Mouse (Mus musculus): ENCODE data around the gene Pla2g6.

The Pla2g6 gene

GRCm38 (mm10) chr15:79328058-79328938 lies at the start of gene Pla2g6:
Pla2g6 (minus strand) TSS chr15:79328390.
- peak; percentile 97 to 98 for DNase-seq

DNA sequence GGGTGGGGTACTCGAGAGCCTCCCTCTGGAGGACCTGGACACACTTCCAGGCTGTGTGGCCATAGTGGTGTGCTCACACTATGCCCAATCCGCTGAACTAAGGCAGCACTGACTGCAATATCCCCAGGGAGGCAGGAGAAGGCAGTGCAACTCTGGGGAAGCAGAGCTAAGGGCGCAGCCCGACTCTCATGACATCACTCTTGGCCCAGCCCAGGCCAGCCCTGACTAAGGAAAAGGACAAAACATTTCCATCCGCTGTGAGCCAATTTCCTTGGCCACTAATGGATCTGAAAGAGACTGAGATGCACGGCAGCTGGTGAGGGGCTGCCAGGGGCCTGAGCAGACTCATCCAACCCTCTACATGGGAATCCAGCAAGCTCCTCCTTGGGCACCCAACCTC lies 49.5 kb upstream of the Pla2g6 start:
- DNase-seq = no peak

- DNase-seq = no peak
Measured at GRCm38 (mm10) chr15:79374760-79375159, 46.6 kb upstream of the Pla2g6 start.

DNA sequence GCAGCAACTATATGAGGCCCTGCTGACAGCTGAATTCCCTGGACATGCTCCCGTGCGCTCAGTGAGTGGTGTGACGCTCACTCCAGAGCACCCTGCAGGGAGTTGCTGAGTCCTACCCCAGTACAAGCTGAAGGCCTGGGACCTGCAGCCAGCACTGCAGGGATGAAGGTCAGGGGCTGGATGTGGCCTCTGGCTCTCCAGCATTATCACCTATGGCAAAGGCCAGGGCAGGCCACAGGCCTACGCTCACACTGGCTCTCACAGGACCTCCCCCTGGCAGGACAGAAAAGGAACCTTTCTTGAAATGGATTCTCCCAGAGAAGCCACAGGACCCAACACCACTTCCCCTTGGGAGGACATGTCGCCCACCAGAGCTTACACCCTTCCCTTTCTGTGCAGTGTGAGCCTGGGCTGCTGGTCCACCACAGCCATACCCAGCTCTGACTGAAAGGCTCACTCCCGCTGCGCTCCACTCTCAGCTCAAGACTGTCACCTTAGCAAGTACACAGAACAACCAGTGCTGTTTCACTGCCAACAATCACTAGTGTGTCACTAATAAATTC lies 42.2 kb upstream of the Pla2g6 start:
- DNase-seq = no peak

- DNase-seq = no peak
Measured at GRCm38 (mm10) chr15:79369452-79370280, 41.5 kb upstream of the Pla2g6 start.

- no peak for DNase-seq
Measured at GRCm38 (mm10) chr15:79368861-79369440, 40.8 kb upstream of the Pla2g6 start.

DNA sequence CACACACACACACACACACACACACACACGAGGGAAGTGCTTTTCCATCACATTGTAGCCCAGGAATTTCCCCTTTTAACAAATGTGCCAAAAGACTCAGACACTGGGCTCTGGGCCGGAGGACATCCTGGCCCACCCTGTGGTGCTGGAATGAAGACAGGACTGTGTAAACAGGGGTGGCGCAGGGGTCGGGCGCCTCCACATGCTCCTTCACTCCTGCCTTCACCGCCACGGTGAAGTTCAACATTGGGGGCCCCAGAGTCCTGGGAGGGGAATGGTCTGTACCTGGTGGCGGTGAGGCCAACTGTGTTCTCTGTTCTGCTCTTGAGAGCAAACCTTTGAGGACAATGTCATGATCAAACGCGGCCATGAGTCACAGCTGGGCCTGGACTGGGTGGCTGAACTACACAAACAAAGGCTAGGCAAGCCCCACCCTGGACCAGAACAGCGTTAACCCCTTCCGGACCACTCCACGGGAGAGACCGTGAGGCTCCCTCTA lies 40.2 kb upstream of the Pla2g6 start:
- DNase-seq = no peak

GRCm38 (mm10) chr15:79366402-79366801 lies 38.2 kb upstream of the Pla2g6 start:
- DNase-seq = no peak

DNA sequence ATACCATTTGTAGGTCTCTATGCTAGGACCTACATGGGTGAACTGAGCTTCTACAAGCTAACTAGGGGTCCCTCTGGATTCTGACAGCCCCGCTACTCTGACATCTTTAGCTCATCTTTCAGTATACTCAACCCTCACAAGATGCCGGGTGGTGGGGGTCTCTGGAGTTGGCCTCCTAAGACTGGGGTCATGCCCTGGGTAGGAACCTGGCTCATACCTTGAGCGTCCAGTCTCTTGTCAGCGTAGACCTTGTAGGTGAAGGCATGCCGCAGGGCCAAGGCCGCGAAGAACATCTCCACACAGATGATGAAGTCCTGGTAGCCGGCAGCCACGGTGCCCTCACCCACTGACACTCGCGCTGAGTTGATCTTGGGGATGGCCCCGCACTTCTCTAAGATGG lies 36.9 kb upstream of the Pla2g6 start:
- no peak for DNase-seq

DNA sequence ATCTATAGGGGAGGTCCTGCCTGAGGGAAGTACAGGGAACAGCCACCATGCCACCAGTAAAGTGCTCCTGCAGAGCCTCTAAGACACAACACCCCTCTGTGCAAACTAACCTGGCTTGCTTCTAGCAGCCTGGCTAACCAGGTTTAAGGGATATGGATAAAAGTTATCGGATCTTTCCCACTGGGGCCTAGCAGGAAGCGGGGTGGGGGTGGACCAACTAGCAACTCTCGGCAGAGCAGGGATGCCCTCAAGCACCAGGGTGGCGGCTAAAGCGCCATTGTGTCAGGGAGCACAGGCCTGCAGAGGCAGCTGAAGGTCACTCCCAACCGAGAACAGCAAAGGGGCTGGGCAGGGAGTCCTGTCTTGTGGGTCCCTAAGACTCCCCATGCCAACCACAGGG lies 35.9 kb upstream of the Pla2g6 start:
- DNase-seq = no peak

DNA sequence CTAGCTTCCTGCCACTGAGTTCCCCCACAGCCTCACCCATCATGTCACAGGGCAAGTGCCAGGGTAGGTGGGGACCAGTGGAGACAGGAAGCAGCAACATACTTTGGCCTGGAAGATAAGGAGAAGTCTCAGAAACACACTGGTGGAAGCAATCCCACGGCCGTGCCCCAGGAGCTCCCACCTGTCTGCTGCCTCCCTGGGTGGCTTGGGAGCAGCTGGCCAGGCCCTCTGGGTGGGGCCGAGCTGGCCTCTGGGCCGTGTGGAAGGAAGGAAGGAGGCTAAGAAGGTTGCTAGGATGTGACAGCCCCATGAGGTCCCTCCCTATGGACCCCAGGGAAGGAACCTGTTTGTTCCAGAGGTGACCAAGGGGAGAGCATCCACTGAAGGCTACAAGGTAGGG lies 32.8 kb upstream of the Pla2g6 start:
- no peak for DNase-seq

- no peak for DNase-seq
Measured at GRCm38 (mm10) chr15:79360371-79360770, 32.2 kb upstream of the Pla2g6 start.

DNA sequence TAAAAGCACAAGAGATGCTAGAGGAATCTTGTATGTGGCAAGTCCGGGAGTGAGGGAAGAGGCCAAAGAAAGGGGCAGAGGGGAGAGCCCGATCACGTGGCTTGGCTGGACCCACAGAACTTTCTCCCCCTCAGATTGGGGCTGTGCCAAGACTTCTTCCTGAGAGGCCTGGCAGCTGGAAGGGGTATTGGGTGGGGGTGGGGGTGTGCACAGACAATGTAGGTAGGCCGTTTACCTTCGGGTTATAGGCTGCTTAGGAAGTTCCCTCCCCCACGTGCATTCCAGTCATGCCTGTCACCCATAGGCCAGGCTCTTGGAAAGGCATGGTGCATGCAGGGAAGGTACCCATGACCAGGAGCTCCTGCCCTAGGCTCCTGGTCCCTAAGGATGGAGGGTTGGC lies 31.8 kb upstream of the Pla2g6 start:
- DNase-seq = no peak

DNA sequence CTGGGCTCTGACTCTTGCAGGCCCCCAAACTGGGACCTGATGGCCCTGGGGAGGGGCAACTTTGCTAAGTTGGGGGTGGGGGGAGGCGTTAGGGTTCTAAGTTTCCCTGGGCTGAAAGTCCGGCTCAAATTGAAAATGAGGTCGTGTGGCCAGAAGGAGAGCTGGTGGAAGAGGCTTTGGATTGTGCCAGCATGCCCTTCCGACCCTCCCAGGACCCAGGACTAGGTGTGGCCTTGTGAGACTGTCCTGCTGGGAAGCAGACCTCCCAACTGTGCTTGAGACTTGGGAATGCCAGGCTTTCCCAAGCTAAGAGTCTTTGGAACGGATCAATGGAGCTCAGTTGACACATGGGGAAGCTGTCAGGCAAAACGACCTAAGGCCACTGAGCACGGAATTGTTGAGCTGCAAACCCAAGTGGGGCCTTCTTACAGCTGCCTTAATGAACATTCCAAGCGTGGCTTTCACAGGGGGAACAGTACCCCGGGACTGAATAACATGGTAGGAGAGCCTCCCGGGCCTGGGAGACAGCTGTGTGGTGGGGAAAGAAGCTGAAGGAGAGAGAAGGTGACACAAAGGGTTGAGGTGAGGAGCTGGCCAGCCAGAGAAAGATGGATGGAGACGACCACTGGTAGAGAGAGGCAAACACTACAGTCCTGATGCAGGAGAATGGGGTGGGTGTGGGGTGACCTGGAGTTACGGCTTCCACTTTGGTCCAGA lies 29.9 kb upstream of the Pla2g6 start:
- no peak for DNase-seq

GRCm38 (mm10) chr15:79357036-79357911 lies 29.1 kb upstream of the Pla2g6 start:
- DNase-seq = peak; percentile 34 to 47

DNA sequence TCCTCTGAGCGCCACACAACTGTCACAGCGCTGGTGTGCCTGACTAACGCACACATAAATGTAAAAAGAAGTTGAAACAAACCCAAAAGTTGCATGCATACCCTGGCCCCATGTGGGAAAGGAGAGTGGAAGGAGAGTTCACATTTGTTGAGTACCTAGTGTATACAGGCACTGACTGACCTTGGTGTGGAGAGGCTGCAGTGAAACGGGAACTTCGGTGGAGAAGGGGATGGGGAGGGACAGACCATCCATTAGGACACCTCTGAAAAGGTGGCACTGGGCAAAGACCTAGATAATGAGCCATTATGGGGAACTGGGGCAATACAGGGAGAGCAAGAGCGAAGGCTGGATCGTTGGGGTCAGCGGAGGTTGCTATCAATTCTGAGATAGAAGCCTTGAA lies 28.3 kb upstream of the Pla2g6 start:
- no peak for DNase-seq

DNA sequence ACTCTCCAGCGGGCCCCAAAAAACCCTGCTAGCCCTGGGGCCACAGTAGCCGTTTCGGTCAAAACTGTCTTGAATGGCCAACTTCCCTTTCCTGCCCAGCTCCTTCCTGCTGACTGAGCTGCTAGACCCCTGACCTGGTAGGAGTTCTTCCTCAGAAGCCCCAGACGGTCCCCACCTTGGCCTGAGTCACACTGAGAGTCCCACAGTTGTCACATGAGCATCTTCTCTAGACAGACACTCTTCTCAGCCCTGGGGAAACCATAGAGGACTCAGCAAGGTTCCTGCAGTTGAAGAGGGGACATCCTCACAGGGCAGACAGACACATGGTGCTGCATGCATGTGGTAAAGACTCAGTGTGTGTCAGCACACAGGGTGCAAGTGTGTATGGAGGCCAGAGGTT lies 26.4 kb upstream of the Pla2g6 start:
- no peak for DNase-seq

GRCm38 (mm10) chr15:79353690-79354305 lies 25.6 kb upstream of the Pla2g6 start:
- DNase-seq = no peak

GRCm38 (mm10) chr15:79352479-79352878 lies 24.3 kb upstream of the Pla2g6 start:
- DNase-seq = no peak

DNA sequence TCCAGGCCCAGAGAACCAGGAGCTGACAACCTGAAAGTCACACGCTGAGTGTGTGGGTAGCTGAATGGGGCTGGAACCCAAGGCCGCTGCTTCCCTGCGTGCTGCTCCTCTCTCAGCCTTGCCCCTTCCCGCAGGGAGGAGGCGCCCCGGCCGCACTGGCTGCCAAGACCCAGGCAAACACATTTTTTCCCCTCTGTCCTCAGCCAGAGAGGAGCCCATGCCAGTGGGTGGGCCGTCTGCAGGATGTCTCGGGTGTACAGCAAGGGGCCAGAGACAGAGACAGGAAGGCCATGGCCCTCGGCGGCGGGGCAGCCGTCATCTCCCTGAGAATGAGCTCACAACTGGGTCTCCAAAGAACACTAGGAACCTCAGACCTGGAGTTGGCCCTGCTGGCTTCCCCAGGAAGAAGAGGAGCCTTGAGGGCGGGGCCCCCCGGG lies 23.2 kb upstream of the Pla2g6 start:
- no peak for DNase-seq

GRCm38 (mm10) chr15:79350866-79351265 lies 22.7 kb upstream of the Pla2g6 start:
- no peak for DNase-seq
